Mouse (Mus musculus) thymus, adult 2 months (tissue): ENCODE measurements around the gene Cdh13.

Source experiments
- CTCF ChIP-seq: fragments of 200-500 bp; IDR thresholded peaks from 2 replicates; pipeline ENCODE4 v1.5.1; 2012; ENCODE audit warnings: mild to moderate bottlenecking, control low read depth, low read length, moderate library complexity, borderline replicate concordance; ENCODE audit not compliant: control insufficient read depth, poor library complexity, insufficient read depth; ENCODE audit errors: extremely low read depth
- POLR2A ChIP-seq: fragments of 200-500 bp; IDR thresholded peaks from 2 replicates; pipeline ENCODE4 v1.6.1; 2012; ENCODE audit warnings: mild to moderate bottlenecking, low read length, control low read depth, moderate library complexity; ENCODE audit not compliant: control insufficient read depth, poor library complexity, insufficient read depth; ENCODE audit errors: extremely low read depth

GRCm38 (mm10) chr8:118410341-118410970 lies 126.9 kb downstream of the Cdh13 start:
- no peak for TF ChIP-seq POLR2A
- TF ChIP-seq CTCF = no peak
